Mouse (Mus musculus): ENCODE data around the gene Pcyox1. TPM values are rescaled to one million over a fixed set of nuclear protein-coding genes. Genes with fewer than 3 reads are reported as not detected.

Pcyox1 gene
- polyA plus RNA-seq, 1 experiment = 10.3 TPM

- H3K27ac ChIP-seq (ENCODE audit: insufficient read depth, low read length) = no peak overlapping the region
Observed at GRCm38 (mm10) chr6:86399995-86400394, 3.0 kb upstream of the Pcyox1 start.

DNA sequence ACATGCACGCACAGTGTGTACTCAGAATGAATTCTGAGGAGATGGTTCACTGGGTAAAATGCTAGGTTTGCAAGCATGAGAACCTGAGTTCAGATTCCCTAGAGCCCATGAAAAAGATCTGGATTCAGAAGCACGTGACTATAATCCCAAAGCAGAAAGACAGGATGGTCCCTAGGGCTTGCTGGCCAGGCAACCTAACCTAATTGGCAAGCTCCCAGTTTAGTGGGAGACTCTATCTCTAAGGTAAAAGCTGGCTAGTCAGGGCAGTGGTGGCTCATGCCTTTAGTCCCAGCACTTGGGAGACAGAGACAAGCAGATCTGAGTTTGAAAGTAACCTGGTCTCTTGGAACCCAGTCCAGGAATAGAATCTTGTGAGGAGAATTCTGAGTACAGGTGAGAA is 2.0 kb upstream of the Pcyox1 start:
- 92% methylated on average over 2 of the region's 2 CpGs for WGBS
- H3K4me1 ChIP-seq (ENCODE audit: control insufficient read depth, insufficient read depth, insufficient read length) = peaks cover 5% of the 10 kb centered on the region

More at GRCm38 (mm10) chr6:86399995-86400394, 3.0 kb upstream of the Pcyox1 start:
- DNase-seq (ENCODE audit: low read depth in 1 of 2, low spot score in 2 of 2) = no peak
- TF ChIP-seq CTCF (IDR thresholded peaks at IDR 0.05; ENCODE audit: extremely low read depth, insufficient read depth, insufficient read length, insufficient replicate concordance) (no peak), POLR2A (IDR thresholded peaks at IDR 0.05; ENCODE audit: low read depth, low read length) (no peak)
- no peaks in the 10 kb centered on the region for H3K36me3 ChIP-seq (ENCODE audit: control insufficient read depth, insufficient read depth, low read length)
- H3K4me3 ChIP-seq (ENCODE audit: extremely low read depth, insufficient read depth, insufficient read length) = no peak overlapping the region
- peaks cover 6% of the 10 kb centered on the region for H3K4me1 ChIP-seq (ENCODE audit: control insufficient read depth, insufficient read depth, insufficient read length)
- no peaks in the 10 kb centered on the region for H3K27me3 ChIP-seq (ENCODE audit: control insufficient read depth, insufficient read depth, low read length)
- WGBS = 78% methylated on average over 2 of the region's 2 CpGs

GRCm38 (mm10) chr6:86397257-86397980 is 465 bp upstream of the Pcyox1 start:
- Histone ChIP-seq H3K27ac (ENCODE audit: insufficient read depth, low read length) (peak overlapping the region; percentile 60), H3K4me3 (ENCODE audit: extremely low read depth, insufficient read depth, insufficient read length) (peak overlapping the region; percentile 93), H3K27me3 (ENCODE audit: control insufficient read depth, insufficient read depth, low read length) (no peaks in the 10 kb centered on the region), H3K4me1 (ENCODE audit: control insufficient read depth, insufficient read depth, insufficient read length) (peaks cover 5% of the 10 kb centered on the region), H3K36me3 (ENCODE audit: control insufficient read depth, insufficient read depth, low read length) (no peaks in the 10 kb centered on the region)
- no peak for TF ChIP-seq CTCF (IDR thresholded peaks at IDR 0.05; ENCODE audit: extremely low read depth, insufficient read depth, insufficient read length, insufficient replicate concordance)
- TF ChIP-seq POLR2A (IDR thresholded peaks at IDR 0.05; ENCODE audit: low read depth, low read length) = no peak
- WGBS = 1% methylated on average over 14 of the region's 14 CpGs
- DNase-seq (ENCODE audit: low read depth in 1 of 2, low spot score in 2 of 2) = no peak

More for the DNA sequence above, 2.0 kb upstream of the Pcyox1 start:
- Histone ChIP-seq H3K27me3 (ENCODE audit: control insufficient read depth, insufficient read depth, low read length) (no peaks in the 10 kb centered on the region), H3K36me3 (ENCODE audit: control insufficient read depth, insufficient read depth, low read length) (no peaks in the 10 kb centered on the region), H3K4me3 (ENCODE audit: extremely low read depth, insufficient read depth, insufficient read length) (no peak overlapping the region), H3K27ac (ENCODE audit: insufficient read depth, low read length) (no peak overlapping the region)
- TF ChIP-seq CTCF (IDR thresholded peaks at IDR 0.05; ENCODE audit: extremely low read depth, insufficient read depth, insufficient read length, insufficient replicate concordance) = no peak
- TF ChIP-seq POLR2A (IDR thresholded peaks at IDR 0.05; ENCODE audit: low read depth, low read length) = no peak
- no peak for DNase-seq (ENCODE audit: low read depth in 1 of 2, low spot score in 2 of 2)

GRCm38 (mm10) chr6:86395969-86396368 is 985 bp downstream of the Pcyox1 start:
- TF ChIP-seq CTCF (IDR thresholded peaks at IDR 0.05; ENCODE audit: extremely low read depth, insufficient read depth, insufficient read length, insufficient replicate concordance) (no peak), POLR2A (IDR thresholded peaks at IDR 0.05; ENCODE audit: low read depth, low read length) (no peak)
- 19% methylated on average over 10 of the region's 10 CpGs for WGBS
- peaks cover 4% of the 10 kb centered on the region for H3K36me3 ChIP-seq (ENCODE audit: control insufficient read depth, insufficient read depth, low read length)
- peaks cover 5% of the 10 kb centered on the region for H3K4me1 ChIP-seq (ENCODE audit: control insufficient read depth, insufficient read depth, insufficient read length)
- no peaks in the 10 kb centered on the region for H3K27me3 ChIP-seq (ENCODE audit: control insufficient read depth, insufficient read depth, low read length)
- no peak for DNase-seq (ENCODE audit: low read depth in 1 of 2, low spot score in 2 of 2)
- peak overlapping the region; percentile 93; the same call in 1 of the 2 replicates for H3K4me3 ChIP-seq (ENCODE audit: extremely low read depth, insufficient read depth, insufficient read length)
- no peak overlapping the region for H3K27ac ChIP-seq (ENCODE audit: insufficient read depth, low read length)

GRCm38 (mm10) chr6:86395021-86395420 is 1.9 kb downstream of the Pcyox1 start:
- no peak for DNase-seq (ENCODE audit: low read depth in 1 of 2, low spot score in 2 of 2)
- 95% methylated on average over 9 of the region's 9 CpGs for WGBS

GRCm38 (mm10) chr6:86394078-86394720 is 2.8 kb downstream of the Pcyox1 start:
- WGBS = 93% methylated on average over 17 of the region's 17 CpGs
- Histone ChIP-seq H3K27ac (ENCODE audit: insufficient read depth, low read length) (no peak overlapping the region), H3K36me3 (ENCODE audit: control insufficient read depth, insufficient read depth, low read length) (peaks cover 4% of the 10 kb centered on the region), H3K27me3 (ENCODE audit: control insufficient read depth, insufficient read depth, low read length) (no peaks in the 10 kb centered on the region), H3K4me3 (ENCODE audit: extremely low read depth, insufficient read depth, insufficient read length) (no peak overlapping the region), H3K4me1 (ENCODE audit: control insufficient read depth, insufficient read depth, insufficient read length) (peaks cover 5% of the 10 kb centered on the region)
- DNase-seq (ENCODE audit: low read depth in 1 of 2, low spot score in 2 of 2) = no peak
- TF ChIP-seq POLR2A (IDR thresholded peaks at IDR 0.05; ENCODE audit: low read depth, low read length) (no peak), CTCF (IDR thresholded peaks at IDR 0.05; ENCODE audit: extremely low read depth, insufficient read depth, insufficient read length, insufficient replicate concordance) (no peak)

More at GRCm38 (mm10) chr6:86395021-86395420, 1.9 kb downstream of the Pcyox1 start:
- Histone ChIP-seq H3K4me3 (ENCODE audit: extremely low read depth, insufficient read depth, insufficient read length) (no peak overlapping the region), H3K36me3 (ENCODE audit: control insufficient read depth, insufficient read depth, low read length) (peaks cover 4% of the 10 kb centered on the region), H3K27ac (ENCODE audit: insufficient read depth, low read length) (no peak overlapping the region), H3K4me1 (ENCODE audit: control insufficient read depth, insufficient read depth, insufficient read length) (peaks cover 5% of the 10 kb centered on the region), H3K27me3 (ENCODE audit: control insufficient read depth, insufficient read depth, low read length) (no peaks in the 10 kb centered on the region)
- no peak for TF ChIP-seq POLR2A (IDR thresholded peaks at IDR 0.05; ENCODE audit: low read depth, low read length)
- TF ChIP-seq CTCF (IDR thresholded peaks at IDR 0.05; ENCODE audit: extremely low read depth, insufficient read depth, insufficient read length, insufficient replicate concordance) = no peak

Data from spleen, adult 2 months (tissue).